Mouse (Mus musculus) embryonic facial prominence, embryonic 13.5 days (tissue): ENCODE measurements around the gene Vps13d. TPM values are rescaled to one million over a fixed set of nuclear protein-coding genes. Genes with fewer than 3 reads are reported as not detected.

ENCODE experiments used
- ATAC-seq: fragments of 200-750 bp; cut with Nextera tagmentation; 2 replicates; pipeline ENCODE4 v1.8.0; 2017; ENCODE audit warnings: low read depth; ENCODE audit not compliant: insufficient number of reproducible peaks, insufficient read depth, low FRiP score, low TSS enrichment
- H3K27ac ChIP-seq: fragments of 300-500 bp; sonication (generic); 2 replicates; pipeline ENCODE4 v1.5.1; 2015; ENCODE audit warnings: moderate library complexity, mild to moderate bottlenecking, inconsistent platforms
- H3K27me3 ChIP-seq: fragments of 300-500 bp; sonication (generic); 2 replicates; pipeline ENCODE4 v1.6.1; 2015; ENCODE audit warnings: mild to moderate bottlenecking, inconsistent platforms
- H3K36me3 ChIP-seq: fragments of 300-500 bp; sonication (generic); 2 replicates; pipeline ENCODE4 v1.6.1; 2015; ENCODE audit warnings: mild to moderate bottlenecking, inconsistent platforms
- H3K4me1 ChIP-seq: fragments of 300-500 bp; sonication (generic); 2 replicates; pipeline ENCODE4 v1.6.1; 2015; ENCODE audit warnings: inconsistent platforms
- H3K4me2 ChIP-seq: fragments of 300-500 bp; sonication (generic); 2 replicates; pipeline ENCODE4 v1.6.1; 2015; ENCODE audit warnings: moderate library complexity, mild to moderate bottlenecking, inconsistent platforms
- H3K4me3 ChIP-seq: fragments of 300-500 bp; sonication (generic); 2 replicates; pipeline ENCODE4 v1.5.1; 2015; ENCODE audit warnings: mild to moderate bottlenecking, inconsistent platforms
- H3K9ac ChIP-seq: fragments of 300-500 bp; sonication (generic); 2 replicates; pipeline ENCODE4 v1.6.1; 2015; ENCODE audit warnings: mild to moderate bottlenecking, inconsistent platforms
- H3K9me3 ChIP-seq: fragments of 300-500 bp; sonication (generic); 2 replicates; pipeline ENCODE4 v1.6.1; 2016; ENCODE audit warnings: inconsistent platforms
- WGBS: fragments of 180-500 bp; shearing (Covaris S2); methylation state at CpG from one replicate; pipeline ENCODE4 v1.1.7; 2015; ENCODE audit warnings: mixed read lengths; 5-methylcytosine and 5-hydroxymethylcytosine counted together
- polyA plus RNA-seq: library from polyadenylated mRNA; unstranded; fragments of >200 nt; fragmentation: Nextera tagmentation; extraction: Ambion mirVana; gene quantifications from 2 replicates; pipeline ENCODE4 v1.2.1, GENCODE M21; 2015

Vps13d gene
- polyA plus RNA-seq, 1 experiment from 2014 or later: 6.7 TPM

DNA sequence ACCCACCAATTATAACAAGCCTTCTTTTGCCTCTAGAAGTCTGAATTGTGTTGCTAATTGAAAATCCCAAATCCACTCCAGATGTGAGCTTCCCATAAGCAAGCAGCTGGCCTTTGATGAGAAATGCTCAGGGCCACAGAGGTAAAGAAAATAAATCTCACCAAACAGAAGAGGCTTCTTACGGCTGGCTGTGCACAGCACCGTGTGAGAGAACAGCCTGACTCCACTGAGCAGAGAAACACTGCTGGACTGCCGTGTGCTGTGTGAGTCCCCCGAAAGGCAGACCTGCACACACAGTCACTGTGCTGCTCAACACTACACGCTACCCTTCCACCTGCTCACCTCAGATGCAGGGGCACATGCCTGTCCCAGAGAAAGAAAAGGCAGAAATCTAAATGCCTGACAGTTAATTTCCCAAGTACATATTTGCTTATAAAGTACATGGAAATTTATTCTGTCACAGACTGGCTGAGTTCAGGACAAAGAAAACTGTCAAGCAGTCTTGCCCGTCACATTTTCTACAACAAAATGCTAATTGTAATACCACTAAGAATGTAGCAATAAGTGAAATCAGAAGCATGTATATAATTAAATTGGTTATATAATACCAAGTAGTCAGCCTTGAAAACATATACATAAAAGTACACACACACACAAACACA lies 127.7 kb downstream of the Vps13d start:
- peaks cover 18% of the 10 kb centered on the region for H3K4me1 ChIP-seq
- H3K27ac ChIP-seq: peak overlapping the region; percentile 60
- peak; percentile 83 for ATAC-seq
- no peak overlapping the region for H3K9ac ChIP-seq
- peaks cover 11% of the 10 kb centered on the region; the same call in 1 of the 2 replicates for H3K27me3 ChIP-seq
- 18% methylated on average over 6 of the region's 6 CpGs for WGBS
- H3K9me3 ChIP-seq: no peaks in the 10 kb centered on the region
- H3K4me2 ChIP-seq: peak overlapping the region; percentile 24; the same call in 1 of the 2 replicates
- peaks cover 55% of the 10 kb centered on the region for H3K36me3 ChIP-seq
- no peak overlapping the region for H3K4me3 ChIP-seq

- peaks cover 55% of the 10 kb centered on the region for H3K36me3 ChIP-seq
These were observed 128.3 kb downstream of the Vps13d start for GRCm38 (mm10) chr4:145066336-145067018.

DNA sequence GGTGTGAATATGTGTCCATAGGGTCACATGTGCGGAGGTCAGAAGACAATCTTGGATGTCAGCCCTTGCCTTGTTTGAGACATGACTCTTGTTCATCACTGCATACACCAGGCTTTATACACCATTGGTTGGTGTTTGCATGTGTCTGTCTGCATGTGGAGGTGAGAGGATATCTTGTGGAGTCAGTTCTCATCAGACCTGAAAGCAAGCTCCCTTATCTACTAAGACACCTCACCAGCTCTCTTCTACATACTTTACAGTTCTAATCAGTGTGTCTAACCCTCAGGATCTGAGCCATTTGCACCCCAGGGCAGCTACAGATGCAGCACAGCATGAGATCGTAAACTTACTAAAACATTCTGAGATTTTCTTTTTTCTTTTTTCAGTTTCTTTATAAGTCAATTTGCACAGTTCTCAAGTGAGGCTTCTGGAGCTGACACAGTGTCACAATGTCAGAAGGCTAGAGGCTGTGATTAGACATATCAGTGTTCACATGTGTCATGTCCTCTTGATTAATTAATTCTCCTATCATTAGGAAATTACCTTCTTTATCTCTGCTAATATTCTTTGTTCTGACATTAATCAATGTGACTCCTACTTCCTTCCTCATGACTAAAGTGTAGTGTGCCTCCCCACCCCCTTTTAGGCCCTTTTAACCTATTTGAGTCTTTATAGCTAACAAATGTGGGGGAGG lies 135.9 kb downstream of the Vps13d start:
- H3K4me1 ChIP-seq: no peaks in the 10 kb centered on the region
- ATAC-seq: no peak
- no peak overlapping the region for H3K4me2 ChIP-seq
- H3K9me3 ChIP-seq: no peaks in the 10 kb centered on the region
- peaks cover 4% of the 10 kb centered on the region; the same call in 1 of the 2 replicates for H3K27me3 ChIP-seq
- no peak overlapping the region for H3K9ac ChIP-seq
- WGBS: 94% methylated on average over 2 of the region's 2 CpGs
- H3K36me3 ChIP-seq: peaks cover 79% of the 10 kb centered on the region
- H3K27ac ChIP-seq: no peak overlapping the region
- no peak overlapping the region for H3K4me3 ChIP-seq

More at GRCm38 (mm10) chr4:145066336-145067018, 128.3 kb downstream of the Vps13d start:
- no peaks in the 10 kb centered on the region for H3K9me3 ChIP-seq
- peak overlapping the region; percentile 57 for H3K27ac ChIP-seq
- H3K9ac ChIP-seq: no peak overlapping the region
- peaks cover 18% of the 10 kb centered on the region for H3K4me1 ChIP-seq
- no peak for ATAC-seq
- no peak overlapping the region for H3K4me2 ChIP-seq
- H3K4me3 ChIP-seq: no peak overlapping the region
- 32% methylated on average over 7 of the region's 7 CpGs for WGBS
- peaks cover 11% of the 10 kb centered on the region; the same call in 1 of the 2 replicates for H3K27me3 ChIP-seq

DNA sequence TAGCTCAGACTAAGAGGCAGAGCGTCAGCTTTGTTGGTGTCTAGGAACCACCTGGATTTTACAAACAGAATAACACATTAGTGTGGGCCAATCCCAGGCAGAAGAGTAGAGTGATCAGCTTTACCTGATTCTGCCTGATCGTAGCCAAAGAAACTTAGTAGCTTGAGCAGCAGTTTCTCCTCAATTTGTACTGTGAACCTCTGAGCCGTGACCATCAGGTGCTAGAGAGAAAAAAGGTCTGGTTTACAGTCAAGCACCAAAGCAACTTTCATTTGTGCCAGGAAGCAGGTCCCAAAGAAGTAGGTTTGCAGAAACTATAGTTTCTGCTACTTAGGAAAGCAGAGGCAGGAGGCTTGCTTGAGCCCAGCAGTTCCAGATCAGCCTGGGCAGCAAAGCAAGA lies 138.5 kb downstream of the Vps13d start:
- peaks cover 16% of the 10 kb centered on the region for H3K4me1 ChIP-seq
- H3K9ac ChIP-seq: no peak overlapping the region
- peaks cover 63% of the 10 kb centered on the region for H3K36me3 ChIP-seq
- no peaks in the 10 kb centered on the region for H3K9me3 ChIP-seq
- ATAC-seq: no peak
- WGBS: 93% methylated on average over 3 of the region's 3 CpGs
- H3K27ac ChIP-seq: no peak overlapping the region
- no peak overlapping the region for H3K4me2 ChIP-seq
- H3K27me3 ChIP-seq: no peaks in the 10 kb centered on the region
- no peak overlapping the region for H3K4me3 ChIP-seq

DNA sequence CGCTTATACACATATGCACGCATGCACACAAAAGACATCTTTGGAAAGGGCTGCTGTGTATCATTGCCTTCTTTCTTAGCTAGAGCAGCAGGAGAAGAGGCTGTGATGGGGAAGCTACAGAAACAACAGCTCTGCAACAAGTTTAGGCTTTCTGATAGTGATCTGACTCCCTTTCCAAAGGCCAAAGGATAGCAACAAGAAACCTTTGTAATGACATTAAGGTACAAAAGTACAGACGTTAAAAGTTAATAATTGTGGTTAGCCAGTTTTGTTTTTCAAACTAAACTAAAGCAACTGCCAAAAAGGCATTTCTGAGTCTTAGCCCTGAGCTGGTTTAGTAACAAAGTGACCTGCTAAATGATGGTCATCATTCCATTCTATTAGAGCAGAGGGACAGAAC lies 139.0 kb downstream of the Vps13d start:
- H3K4me2 ChIP-seq: no peak overlapping the region
- no peak overlapping the region for H3K9ac ChIP-seq
- H3K36me3 ChIP-seq: peaks cover 57% of the 10 kb centered on the region
- H3K9me3 ChIP-seq: no peaks in the 10 kb centered on the region
- ATAC-seq: no peak
- no peaks in the 10 kb centered on the region for H3K27me3 ChIP-seq
- WGBS: 69% methylated on average over 3 of the region's 3 CpGs
- no peak overlapping the region for H3K27ac ChIP-seq
- H3K4me3 ChIP-seq: no peak overlapping the region
- peaks cover 21% of the 10 kb centered on the region for H3K4me1 ChIP-seq

GRCm38 (mm10) chr4:145054369-145054768 lies 140.4 kb downstream of the Vps13d start:
- Histone ChIP-seq H3K36me3 (peaks cover 46% of the 10 kb centered on the region), H3K9me3 (no peaks in the 10 kb centered on the region), H3K4me1 (peaks cover 27% of the 10 kb centered on the region), H3K4me2 (no peak overlapping the region), H3K4me3 (no peak overlapping the region), H3K27me3 (no peaks in the 10 kb centered on the region), H3K9ac (no peak overlapping the region), H3K27ac (no peak overlapping the region)
- ATAC-seq: no peak
- whole genome bisulfite sequencing: 69% methylated on average over 3 of the region's 3 CpGs

DNA sequence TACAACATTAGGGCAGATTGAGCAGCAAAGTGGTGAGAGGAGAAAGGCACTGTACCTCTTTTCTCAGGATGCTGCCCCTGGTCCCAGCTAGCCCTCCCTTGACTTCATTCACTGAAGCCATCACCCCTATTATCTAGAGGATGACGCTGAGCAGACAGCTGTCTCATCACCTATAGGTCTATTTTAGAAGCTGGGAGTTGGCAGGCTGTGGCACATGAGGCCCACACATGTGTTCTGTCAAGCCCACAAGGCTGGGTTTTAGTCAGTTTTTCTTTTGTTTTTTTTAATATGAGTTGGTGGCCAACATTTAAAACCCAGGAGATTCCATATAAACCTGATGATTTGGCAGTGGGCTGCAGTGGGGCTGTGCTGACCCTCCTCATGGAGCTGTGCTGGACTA lies 142.1 kb downstream of the Vps13d start:
- no peaks in the 10 kb centered on the region for H3K9me3 ChIP-seq
- no peak overlapping the region for H3K4me3 ChIP-seq
- ATAC-seq: no peak
- peaks cover 27% of the 10 kb centered on the region for H3K4me1 ChIP-seq
- H3K36me3 ChIP-seq: peaks cover 49% of the 10 kb centered on the region
- no peak overlapping the region for H3K4me2 ChIP-seq
- H3K9ac ChIP-seq: no peak overlapping the region
- 73% methylated on average over 1 of the region's 1 CpGs for WGBS
- no peaks in the 10 kb centered on the region for H3K27me3 ChIP-seq
- H3K27ac ChIP-seq: no peak overlapping the region

- H3K9me3 ChIP-seq: no peaks in the 10 kb centered on the region
- H3K36me3 ChIP-seq: peaks cover 46% of the 10 kb centered on the region
- H3K27me3 ChIP-seq: no peaks in the 10 kb centered on the region
- no peak overlapping the region for H3K27ac ChIP-seq
- no peak overlapping the region for H3K4me3 ChIP-seq
- peaks cover 27% of the 10 kb centered on the region for H3K4me1 ChIP-seq
- no peak overlapping the region for H3K4me2 ChIP-seq
- ATAC-seq: no peak
- WGBS: 80% methylated on average over 3 of the region's 3 CpGs
- no peak overlapping the region for H3K9ac ChIP-seq
These were observed 142.5 kb downstream of the Vps13d start for GRCm38 (mm10) chr4:145052282-145052681.

- Histone ChIP-seq H3K36me3 (peaks cover 41% of the 10 kb centered on the region), H3K4me3 (no peak overlapping the region), H3K27ac (peak overlapping the region; percentile 64), H3K9me3 (no peaks in the 10 kb centered on the region), H3K27me3 (no peaks in the 10 kb centered on the region), H3K9ac (no peak overlapping the region), H3K4me2 (no peak overlapping the region), H3K4me1 (peaks cover 27% of the 10 kb centered on the region)
- ATAC-seq: no peak
- WGBS: 32% methylated on average over 4 of the region's 4 CpGs
These were observed 143.4 kb downstream of the Vps13d start for GRCm38 (mm10) chr4:145051209-145051969.

DNA sequence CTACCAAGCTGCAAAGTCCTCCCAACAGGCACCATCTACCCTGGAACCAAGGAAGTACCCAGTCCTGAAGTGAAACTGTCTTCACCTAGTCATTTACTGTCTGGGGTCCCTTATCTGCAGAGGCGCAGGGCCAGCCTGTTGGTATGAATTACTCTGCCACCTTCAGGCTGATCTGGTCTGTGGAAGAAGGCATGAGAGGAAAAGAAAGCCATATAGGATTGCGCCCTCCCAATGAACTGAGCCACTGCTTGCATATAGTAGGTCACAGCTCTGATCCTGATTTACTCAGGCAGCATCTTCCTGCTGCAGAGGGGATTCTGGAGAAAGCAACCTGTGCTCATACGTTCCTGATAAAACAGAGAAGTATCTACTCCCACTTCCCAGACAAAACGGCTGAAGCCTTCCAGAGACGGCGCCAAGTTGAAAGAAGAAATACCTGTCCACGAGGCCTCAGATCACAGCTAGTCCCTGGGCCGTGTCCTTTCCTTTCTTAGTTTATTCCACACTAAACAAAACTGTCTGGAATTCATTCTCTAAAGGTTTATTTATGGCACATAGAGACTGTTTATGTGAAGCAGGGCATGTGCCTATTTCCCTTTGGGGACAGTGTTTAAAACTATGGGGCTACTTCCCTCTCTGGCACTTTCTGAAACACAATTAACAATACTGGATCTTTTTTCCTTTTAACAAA lies 144.1 kb downstream of the Vps13d start:
- 31% methylated on average over 8 of the region's 8 CpGs for WGBS
- Histone ChIP-seq H3K27ac (peak overlapping the region; percentile 75), H3K9ac (no peak overlapping the region), H3K4me3 (no peak overlapping the region), H3K4me2 (no peak overlapping the region), H3K4me1 (peaks cover 27% of the 10 kb centered on the region), H3K9me3 (no peaks in the 10 kb centered on the region), H3K36me3 (peaks cover 38% of the 10 kb centered on the region), H3K27me3 (no peaks in the 10 kb centered on the region)
- ATAC-seq: peak; percentile 76

DNA sequence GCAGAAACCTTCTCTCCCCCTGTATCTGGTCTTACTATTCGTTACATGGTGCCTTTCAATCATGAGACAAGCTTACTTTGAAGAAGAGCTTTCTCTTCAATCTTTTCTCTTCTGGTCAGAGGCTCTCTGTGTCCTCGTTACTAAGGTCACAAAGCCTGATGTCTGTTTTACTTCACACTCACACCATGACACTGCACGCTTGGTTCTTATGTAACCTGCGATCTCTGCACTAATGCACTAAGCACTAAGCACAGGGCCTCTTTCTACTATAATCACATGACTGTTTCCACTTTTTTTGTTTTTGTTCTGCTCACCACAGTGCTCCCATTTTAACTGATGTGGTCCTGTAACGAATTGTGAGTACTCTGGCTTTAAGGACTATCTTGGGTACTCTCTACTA lies 146.8 kb downstream of the Vps13d start:
- peaks cover 27% of the 10 kb centered on the region for H3K4me1 ChIP-seq
- no peak overlapping the region for H3K27ac ChIP-seq
- 84% methylated on average over 5 of the region's 5 CpGs for WGBS
- H3K9me3 ChIP-seq: no peaks in the 10 kb centered on the region
- peaks cover 43% of the 10 kb centered on the region for H3K36me3 ChIP-seq
- no peak overlapping the region for H3K4me2 ChIP-seq
- H3K4me3 ChIP-seq: no peak overlapping the region
- ATAC-seq: no peak
- H3K27me3 ChIP-seq: no peaks in the 10 kb centered on the region
- H3K9ac ChIP-seq: no peak overlapping the region
